Mouse (Mus musculus) neural tube, embryonic 12.5 days (tissue): ENCODE data around the gene Ergic1. TPM values are rescaled to one million over a fixed set of nuclear protein-coding genes. Genes with fewer than 3 reads are reported as not detected.

ENCODE experiments used
- ATAC-seq: fragments of 200-750 bp; cut with Nextera tagmentation; 2 replicates; pipeline ENCODE4 v1.8.0; 2017; ENCODE audit warnings: low read depth, mild to moderate bottlenecking, moderate TSS enrichment, moderate library complexity; ENCODE audit not compliant: low FRiP score
- H3K27ac ChIP-seq: fragments of 300-500 bp; sonication (generic); 2 replicates; pipeline ENCODE4 v1.5.1; 2016
- H3K27me3 ChIP-seq: fragments of 300-500 bp; sonication (generic); replicated peaks from 2 replicates; pipeline ENCODE4 v1.6.1; 2016; ENCODE audit warnings: mild to moderate bottlenecking
- H3K36me3 ChIP-seq: fragments of 300-500 bp; sonication (generic); 2 replicates; pipeline ENCODE4 v1.6.1; 2016; ENCODE audit warnings: mild to moderate bottlenecking
- H3K4me1 ChIP-seq: fragments of 300-500 bp; sonication (generic); 2 replicates; pipeline ENCODE4 v1.6.1; 2016
- H3K4me2 ChIP-seq: fragments of 300-500 bp; sonication (generic); replicated peaks from 2 replicates; pipeline ENCODE4 v1.6.1; 2016; ENCODE audit warnings: mild to moderate bottlenecking
- H3K4me3 ChIP-seq: fragments of 300-500 bp; sonication (generic); 2 replicates; pipeline ENCODE4 v1.5.1; 2016
- H3K9ac ChIP-seq: fragments of 300-500 bp; sonication (generic); 2 replicates; pipeline ENCODE4 v1.6.1; 2016; ENCODE audit warnings: mild to moderate bottlenecking
- H3K9me3 ChIP-seq: fragments of 300-500 bp; sonication (generic); 2 replicates; pipeline ENCODE4 v1.6.1; 2016; ENCODE audit warnings: mild to moderate bottlenecking
- WGBS: fragments of 180-500 bp; shearing (Covaris S2); methylation state at CpG from one replicate; pipeline ENCODE4 v1.1.7; 2016; 5-methylcytosine and 5-hydroxymethylcytosine counted together
- polyA plus RNA-seq: library from polyadenylated mRNA; unstranded; fragments of >200 nt; fragmentation: Nextera tagmentation; extraction: Ambion mirVana; gene quantifications from 2 replicates; pipeline ENCODE4 v1.2.1, GENCODE M21; 2016

The Ergic1 gene
- polyA plus RNA-seq, 1 experiment from 2014 or later = 85.1 TPM

- Histone ChIP-seq H3K4me1 (no peaks in the 10 kb centered on the region), H3K36me3 (peaks cover 49% of the 10 kb centered on the region), H3K9ac (no peak overlapping the region), H3K4me3 (no peak overlapping the region), H3K27me3 (no peaks in the 10 kb centered on the region), H3K4me2 (no peak overlapping the region), H3K9me3 (no peaks in the 10 kb centered on the region), H3K27ac (no peak overlapping the region)
- no peak for ATAC-seq
- WGBS = 97% methylated on average over 8 of the region's 8 CpGs
Observed at GRCm38 (mm10) chr17:26608877-26609276, 47.6 kb downstream of the Ergic1 start.

DNA sequence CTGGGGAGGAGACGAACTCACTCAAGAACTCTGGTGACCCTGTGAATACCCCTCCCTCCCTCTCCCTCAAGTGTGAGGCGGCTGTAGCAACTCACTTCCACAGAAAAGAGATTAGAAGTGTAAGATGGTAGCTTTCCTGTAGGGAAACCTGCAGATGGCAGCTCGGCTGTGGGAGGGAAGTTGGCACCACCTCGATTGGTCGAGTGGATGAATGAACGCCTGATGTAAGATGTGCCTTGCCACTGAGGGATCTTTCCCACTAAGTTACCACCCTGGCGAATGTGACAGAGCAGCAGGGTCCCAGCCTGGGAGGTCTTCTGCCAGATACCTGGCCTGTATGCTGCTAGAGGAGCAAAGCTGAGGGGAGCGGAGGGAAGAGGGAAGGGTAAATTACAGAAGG lies 48.5 kb downstream of the Ergic1 start:
- no peaks in the 10 kb centered on the region for H3K9me3 ChIP-seq
- H3K9ac ChIP-seq = no peak overlapping the region
- no peaks in the 10 kb centered on the region for H3K4me1 ChIP-seq
- ATAC-seq = no peak
- no peak overlapping the region for H3K4me3 ChIP-seq
- no peak overlapping the region for H3K27ac ChIP-seq
- H3K27me3 ChIP-seq = no peaks in the 10 kb centered on the region
- peaks cover 57% of the 10 kb centered on the region for H3K36me3 ChIP-seq
- H3K4me2 ChIP-seq = no peak overlapping the region
- WGBS = 86% methylated on average over 8 of the region's 8 CpGs

DNA sequence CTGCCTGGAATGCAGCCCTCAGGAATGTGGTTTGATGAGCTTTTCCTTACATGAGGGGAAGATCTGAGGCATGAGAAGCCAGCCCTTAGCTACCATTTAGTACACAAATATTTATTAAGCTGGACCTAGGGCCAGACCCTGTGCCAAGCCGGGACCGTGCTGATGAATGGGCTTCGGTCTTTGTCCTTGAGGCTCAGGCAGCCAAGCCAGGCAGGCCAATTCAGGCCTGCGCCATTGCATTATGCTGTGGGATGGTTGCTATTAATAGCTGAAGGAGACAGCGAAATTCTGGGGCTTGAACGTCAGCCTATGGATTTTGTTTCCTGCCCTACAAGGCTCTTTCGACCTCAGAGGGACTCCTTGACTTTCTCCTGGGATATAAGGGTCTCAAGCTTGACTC lies 50.0 kb downstream of the Ergic1 start:
- Histone ChIP-seq H3K9me3 (no peaks in the 10 kb centered on the region), H3K36me3 (peaks cover 62% of the 10 kb centered on the region), H3K4me3 (no peak overlapping the region), H3K27ac (no peak overlapping the region), H3K4me2 (no peak overlapping the region), H3K9ac (no peak overlapping the region), H3K27me3 (no peaks in the 10 kb centered on the region), H3K4me1 (no peaks in the 10 kb centered on the region)
- 83% methylated on average over 7 of the region's 7 CpGs for WGBS
- ATAC-seq = no peak

DNA sequence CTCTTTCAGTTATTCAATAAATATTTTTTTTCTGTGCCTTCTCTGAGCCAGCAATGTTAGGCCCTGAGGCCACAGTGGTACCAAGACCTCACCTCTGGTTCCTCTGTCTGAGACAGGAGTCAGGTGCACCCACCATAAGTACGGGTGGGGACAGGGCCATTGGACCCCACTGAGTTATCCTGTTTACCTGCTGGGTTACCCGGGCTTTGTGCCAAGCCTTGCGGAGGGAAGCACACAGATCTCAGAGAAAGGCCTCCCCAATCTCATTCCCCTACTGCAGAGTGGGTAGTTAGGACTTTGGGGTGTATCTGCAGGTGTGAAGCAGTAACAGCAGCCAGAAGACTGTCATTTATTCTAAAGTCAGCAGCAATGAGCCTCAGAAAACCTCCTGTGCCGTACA lies 50.6 kb downstream of the Ergic1 start:
- ATAC-seq = no peak
- Histone ChIP-seq H3K4me2 (no peak overlapping the region), H3K4me3 (no peak overlapping the region), H3K9ac (no peak overlapping the region), H3K4me1 (no peaks in the 10 kb centered on the region), H3K36me3 (peaks cover 67% of the 10 kb centered on the region), H3K9me3 (no peaks in the 10 kb centered on the region), H3K27ac (no peak overlapping the region), H3K27me3 (no peaks in the 10 kb centered on the region)
- 92% methylated on average over 4 of the region's 4 CpGs for WGBS

DNA sequence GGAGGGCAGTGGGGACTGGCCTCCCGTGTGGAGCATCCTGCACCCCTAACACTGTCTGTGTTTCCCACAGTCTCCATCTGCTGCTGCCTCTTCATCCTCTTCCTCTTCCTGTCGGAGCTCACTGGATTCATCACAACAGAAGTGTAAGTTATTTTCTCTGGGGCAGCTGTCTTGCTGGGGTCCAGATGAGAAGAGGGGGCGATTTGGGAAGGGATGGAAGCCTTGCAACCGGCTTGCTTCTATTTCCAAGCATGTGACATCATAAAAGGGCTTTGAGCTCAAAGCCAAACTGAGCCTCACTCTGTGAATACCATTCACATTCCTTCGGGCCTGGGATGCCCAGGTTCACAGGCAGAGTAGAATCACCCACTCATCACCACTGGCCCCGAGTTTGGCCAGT lies 53.0 kb downstream of the Ergic1 start:
- Histone ChIP-seq H3K4me1 (no peaks in the 10 kb centered on the region), H3K27me3 (no peaks in the 10 kb centered on the region), H3K4me3 (no peak overlapping the region), H3K9me3 (no peaks in the 10 kb centered on the region), H3K4me2 (no peak overlapping the region), H3K36me3 (peaks cover 70% of the 10 kb centered on the region), H3K27ac (no peak overlapping the region), H3K9ac (no peak overlapping the region)
- ATAC-seq = no peak
- 80% methylated on average over 6 of the region's 6 CpGs for WGBS

DNA sequence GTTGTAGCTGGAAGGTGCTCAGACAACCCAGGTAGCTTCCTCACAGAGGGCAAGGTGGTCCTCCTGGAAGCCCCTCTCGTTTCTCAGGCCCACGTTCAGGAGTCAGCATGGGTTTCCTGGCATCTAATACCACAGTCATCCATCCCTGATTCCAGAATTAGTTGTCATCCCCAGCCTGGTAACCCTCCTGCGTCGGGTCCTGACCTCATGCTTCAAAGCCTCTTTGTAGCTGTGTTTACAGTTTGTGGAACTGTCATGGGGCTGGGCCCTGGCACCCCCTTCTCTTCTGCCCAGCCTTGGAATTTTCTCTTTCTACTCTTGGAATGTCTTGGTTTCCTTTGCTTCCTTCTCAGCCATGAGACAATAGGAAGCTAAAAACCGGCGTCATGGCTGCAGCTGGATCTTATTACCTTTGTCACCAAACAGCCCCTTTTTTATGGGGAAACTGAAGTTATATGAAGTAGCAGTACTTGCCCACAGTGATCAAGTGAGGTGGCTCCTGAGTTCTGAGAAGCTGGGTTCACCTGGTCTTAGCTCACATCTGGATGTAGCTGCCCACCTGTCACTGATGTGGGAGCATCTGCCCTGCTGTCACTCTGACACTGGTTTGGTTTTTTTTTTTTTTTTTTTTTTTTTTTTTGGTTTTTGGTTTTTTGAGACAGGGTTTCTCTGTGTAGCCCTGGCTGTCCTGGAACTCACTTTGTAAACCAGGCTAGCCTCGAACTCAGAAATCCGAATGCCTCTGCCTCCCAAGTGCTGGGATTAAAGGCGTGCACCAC lies 53.6 kb downstream of the Ergic1 start:
- Histone ChIP-seq H3K36me3 (peaks cover 66% of the 10 kb centered on the region), H3K4me3 (no peak overlapping the region), H3K9ac (no peak overlapping the region), H3K27me3 (no peaks in the 10 kb centered on the region), H3K9me3 (no peaks in the 10 kb centered on the region), H3K4me2 (no peak overlapping the region), H3K4me1 (no peaks in the 10 kb centered on the region), H3K27ac (no peak overlapping the region)
- ATAC-seq = no peak
- WGBS = 88% methylated on average over 9 of the region's 9 CpGs

DNA sequence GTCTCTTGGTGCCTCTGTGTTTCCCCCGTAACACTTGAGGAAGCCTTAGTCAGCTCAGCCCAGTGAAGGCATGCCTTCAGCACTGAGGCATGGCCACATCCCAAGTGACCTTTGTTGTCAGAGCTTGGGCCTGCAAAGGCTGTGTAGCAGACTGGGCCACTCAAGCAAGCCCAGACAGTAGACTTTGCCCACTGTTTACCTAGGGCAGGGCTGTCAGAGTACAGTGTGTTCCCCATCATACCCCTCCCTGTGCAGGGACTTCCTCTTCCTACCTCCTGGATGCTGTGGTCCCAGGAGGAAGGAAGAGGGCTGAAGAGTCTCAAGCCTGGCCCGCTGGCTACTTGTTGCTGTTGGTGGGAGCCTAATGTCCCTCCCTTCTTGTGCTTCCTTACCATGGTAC lies 55.4 kb downstream of the Ergic1 start:
- H3K4me3 ChIP-seq = no peak overlapping the region
- H3K4me2 ChIP-seq = no peak overlapping the region
- WGBS = 91% methylated on average over 2 of the region's 2 CpGs
- no peaks in the 10 kb centered on the region for H3K4me1 ChIP-seq
- H3K36me3 ChIP-seq = peaks cover 61% of the 10 kb centered on the region
- H3K27ac ChIP-seq = no peak overlapping the region
- no peak overlapping the region for H3K9ac ChIP-seq
- no peak for ATAC-seq
- H3K27me3 ChIP-seq = no peaks in the 10 kb centered on the region
- no peaks in the 10 kb centered on the region for H3K9me3 ChIP-seq

- Histone ChIP-seq H3K4me3 (no peak overlapping the region), H3K9me3 (no peaks in the 10 kb centered on the region), H3K27ac (no peak overlapping the region), H3K9ac (no peak overlapping the region), H3K36me3 (peaks cover 55% of the 10 kb centered on the region), H3K4me2 (no peak overlapping the region), H3K27me3 (no peaks in the 10 kb centered on the region), H3K4me1 (no peaks in the 10 kb centered on the region)
- ATAC-seq = no peak
- 92% methylated on average over 5 of the region's 5 CpGs for WGBS
Observed at GRCm38 (mm10) chr17:26618498-26618897, 57.2 kb downstream of the Ergic1 start.

- Histone ChIP-seq H3K9ac (no peak overlapping the region), H3K27ac (no peak overlapping the region), H3K4me1 (no peaks in the 10 kb centered on the region), H3K4me3 (no peak overlapping the region), H3K36me3 (peaks cover 56% of the 10 kb centered on the region), H3K9me3 (no peaks in the 10 kb centered on the region), H3K27me3 (no peaks in the 10 kb centered on the region), H3K4me2 (no peak overlapping the region)
- WGBS = 92% methylated on average over 6 of the region's 6 CpGs
- ATAC-seq = no peak
Observed at GRCm38 (mm10) chr17:26619577-26619976, 58.3 kb downstream of the Ergic1 start.

- Histone ChIP-seq H3K9me3 (no peaks in the 10 kb centered on the region), H3K27ac (no peak overlapping the region), H3K27me3 (no peaks in the 10 kb centered on the region), H3K4me3 (no peak overlapping the region), H3K4me1 (no peaks in the 10 kb centered on the region), H3K36me3 (peaks cover 59% of the 10 kb centered on the region), H3K9ac (no peak overlapping the region), H3K4me2 (no peak overlapping the region)
- no peak for ATAC-seq
- 92% methylated on average over 6 of the region's 6 CpGs for WGBS
Observed at GRCm38 (mm10) chr17:26620292-26620691, 59.0 kb downstream of the Ergic1 start.

GRCm38 (mm10) chr17:26620786-26621766 lies 59.8 kb downstream of the Ergic1 start:
- Histone ChIP-seq H3K4me3 (no peak overlapping the region), H3K4me1 (no peaks in the 10 kb centered on the region), H3K36me3 (peaks cover 62% of the 10 kb centered on the region), H3K27me3 (no peaks in the 10 kb centered on the region), H3K9me3 (no peaks in the 10 kb centered on the region), H3K9ac (no peak overlapping the region), H3K4me2 (no peak overlapping the region), H3K27ac (no peak overlapping the region)
- WGBS = 92% methylated on average over 17 of the region's 17 CpGs
- ATAC-seq = no peak

DNA sequence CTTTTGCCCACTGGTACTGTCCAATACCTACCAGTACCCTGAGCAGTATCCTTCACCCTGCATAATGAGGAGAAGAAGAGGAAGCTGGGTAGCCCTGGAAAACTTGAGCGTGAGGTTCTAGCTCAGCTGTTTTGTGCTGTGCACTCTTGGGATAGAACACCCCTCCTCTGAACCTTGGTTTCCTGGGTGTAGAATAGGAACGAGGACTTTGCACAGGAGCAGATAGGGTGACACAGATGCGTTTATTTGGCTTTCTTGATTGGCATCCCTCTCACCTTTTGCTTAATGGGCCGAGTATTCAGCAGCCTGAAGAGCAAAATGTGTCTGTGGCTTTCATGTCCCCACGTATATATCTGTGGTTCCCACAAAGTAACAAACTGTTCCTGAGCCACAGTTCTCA lies 60.6 kb downstream of the Ergic1 start:
- H3K4me1 ChIP-seq = no peaks in the 10 kb centered on the region
- H3K27ac ChIP-seq = no peak overlapping the region
- H3K4me3 ChIP-seq = no peak overlapping the region
- no peak overlapping the region for H3K4me2 ChIP-seq
- H3K27me3 ChIP-seq = no peaks in the 10 kb centered on the region
- peaks cover 57% of the 10 kb centered on the region for H3K36me3 ChIP-seq
- H3K9ac ChIP-seq = no peak overlapping the region
- no peaks in the 10 kb centered on the region for H3K9me3 ChIP-seq
- no peak for ATAC-seq
- WGBS = 89% methylated on average over 5 of the region's 5 CpGs
